Mouse (Mus musculus) embryonic fibroblast, embryonic 13.5 days (primary cell): ENCODE measurements at regions not wholly inside any gene's neighbourhood (a gene's known extent, or its start where the extent isn't known, plus 50 kb on each side); places are given as distances from the start of the nearest gene placed in this dataset.

ENCODE experiments used
- CTCF ChIP-seq: IDR thresholded peaks from 2 replicates; pipeline ENCODE4 v1.5.1; 2011; ENCODE audit warnings: mild to moderate bottlenecking, control low read depth, low read length, moderate library complexity, borderline replicate concordance; ENCODE audit not compliant: insufficient read depth
- POLR2A ChIP-seq: IDR thresholded peaks from 2 replicates; pipeline ENCODE4 v1.6.1; 2011; ENCODE audit warnings: low read depth, mild to moderate bottlenecking, control low read depth, low read length, moderate library complexity

DNA sequence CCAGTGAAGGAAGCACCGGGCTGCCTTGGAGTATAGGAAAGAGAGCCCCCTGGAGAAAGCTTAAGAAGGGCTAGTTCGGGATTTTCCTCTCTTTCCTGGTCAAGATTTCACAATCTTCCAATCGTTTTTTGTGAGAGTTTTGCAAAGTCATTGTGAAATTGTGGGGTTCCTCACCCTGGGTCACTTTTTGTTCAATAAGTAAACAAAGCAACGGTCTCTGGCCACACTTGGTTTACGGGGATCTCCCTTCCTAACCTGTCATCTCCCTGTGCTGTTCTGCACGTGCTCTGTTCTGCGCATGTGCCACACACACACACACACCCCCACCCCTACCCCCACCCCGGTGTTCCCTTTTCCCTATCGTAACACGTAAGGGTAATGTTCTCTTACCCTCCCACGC, 233.4 kb upstream of the Noct start:
- TF ChIP-seq CTCF (no peak), POLR2A (no peak)
